Mouse (Mus musculus) olfactory bulb, adult 2 months (tissue): ENCODE measurements around the gene Fbxl8.

Experiments used
- CTCF ChIP-seq: fragments of 200-500 bp; IDR thresholded peaks from 2 replicates; pipeline ENCODE4 v1.5.1; 2012; ENCODE audit warnings: low read depth, mild to moderate bottlenecking, low read length, moderate library complexity; ENCODE audit not compliant: insufficient read depth
- POLR2A ChIP-seq: fragments of 200-500 bp; IDR thresholded peaks from 2 replicates; pipeline ENCODE4 v1.6.1; 2012; ENCODE audit warnings: mild to moderate bottlenecking, low read depth, low read length, moderate library complexity; ENCODE audit not compliant: insufficient read depth

GRCm38 (mm10) chr8:105311718-105312117, 47.3 kb downstream of the Fbxl8 start:
- no peak for TF ChIP-seq CTCF
- no peak for TF ChIP-seq POLR2A
